Mouse (Mus musculus) layer of hippocampus, postnatal 36 days (tissue): ENCODE measurements at regions not wholly inside any gene's neighbourhood (a gene's known extent, or its start where the extent isn't known, plus 50 kb on each side); places are given as distances from the start of the nearest gene placed in this dataset.

Experiments
- DNase-seq, 2 experiments: peaks; one replicate each; pipeline ENCODE4 v3.0.0; 2022

DNA sequence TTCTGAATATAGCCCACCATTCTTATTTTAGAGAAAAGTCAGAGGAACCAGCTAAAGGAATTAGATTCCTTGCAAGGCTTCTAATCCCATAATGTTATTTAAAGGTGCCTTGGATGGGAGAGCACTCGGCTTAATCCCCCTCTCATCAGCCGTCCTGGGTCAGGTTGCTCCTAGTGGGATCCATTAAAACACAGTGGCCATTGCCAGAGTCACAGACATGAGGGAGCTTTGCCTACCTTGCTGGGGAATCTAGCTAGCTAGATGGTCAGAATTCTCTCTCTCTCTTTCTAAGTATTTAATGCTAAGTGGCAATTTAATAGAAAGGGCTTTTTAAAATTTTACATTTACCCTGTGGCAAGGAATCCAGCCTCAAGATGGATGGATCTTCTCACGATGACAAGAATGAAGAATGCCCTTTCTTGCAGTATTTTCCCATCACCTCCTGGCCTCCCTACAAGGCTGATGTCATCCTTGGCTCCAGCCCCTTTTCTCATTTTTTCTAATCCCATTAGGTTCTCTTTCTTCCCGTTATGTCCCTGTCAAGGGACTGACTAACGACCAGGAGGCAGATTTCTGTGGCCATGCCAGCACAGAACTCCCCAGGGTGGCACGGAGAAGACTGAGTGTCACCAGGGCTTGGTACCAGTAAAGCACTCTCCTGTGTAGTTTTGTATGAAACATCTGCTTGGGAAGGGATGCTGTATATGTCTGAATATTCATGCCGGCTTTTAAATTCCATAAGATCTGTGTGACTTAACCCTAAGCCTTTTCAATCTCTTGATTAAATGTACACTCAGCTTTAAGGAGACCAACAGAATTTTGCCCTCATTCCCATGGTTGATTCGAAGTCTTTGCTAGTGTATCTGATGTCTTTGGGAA, 124.0 kb upstream of the Ubash3b start:
- DNase-seq: no peak

DNA sequence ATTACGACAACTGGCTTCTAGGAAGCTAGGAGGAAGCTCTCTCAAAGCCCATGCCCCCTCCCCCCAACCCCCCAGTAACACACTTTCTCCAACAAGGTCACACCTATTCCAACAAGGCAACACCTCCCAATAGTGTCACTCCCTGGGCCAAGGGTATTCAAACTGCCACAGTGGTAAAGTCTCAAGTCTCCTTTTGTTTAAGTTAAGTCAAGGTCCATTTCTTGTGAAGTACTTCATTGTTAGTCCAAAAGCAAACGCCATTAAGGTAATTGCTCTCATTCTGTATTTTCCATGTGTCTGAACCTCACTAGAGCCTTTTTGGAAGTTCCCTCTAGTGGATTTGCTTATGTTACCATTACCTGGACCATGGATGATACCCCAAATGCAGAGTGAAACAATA, 116.2 kb upstream of the Ubash3b start:
- no peak for DNase-seq

DNA sequence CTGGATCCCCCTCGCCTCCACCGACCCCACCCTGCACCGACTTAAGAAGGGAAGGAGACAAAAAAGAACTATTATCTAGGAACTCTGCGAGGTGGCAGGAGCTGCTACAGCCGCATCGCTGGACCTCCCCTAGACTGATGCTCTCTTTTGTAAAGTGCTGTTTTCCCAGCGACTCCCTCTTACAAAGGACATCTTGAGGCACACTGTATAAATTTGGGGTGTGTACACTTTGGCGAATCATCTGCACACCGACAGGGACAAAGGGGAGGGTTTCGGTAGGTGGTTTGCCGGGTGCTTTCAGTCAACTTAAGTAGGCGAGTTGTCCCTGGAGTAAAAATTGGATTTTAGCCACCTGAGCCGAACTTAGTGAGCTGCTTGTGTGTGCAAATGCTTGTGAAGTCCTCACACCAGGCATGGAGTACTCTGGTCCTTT, 112.4 kb upstream of the Ubash3b start:
- no peak for DNase-seq

DNA sequence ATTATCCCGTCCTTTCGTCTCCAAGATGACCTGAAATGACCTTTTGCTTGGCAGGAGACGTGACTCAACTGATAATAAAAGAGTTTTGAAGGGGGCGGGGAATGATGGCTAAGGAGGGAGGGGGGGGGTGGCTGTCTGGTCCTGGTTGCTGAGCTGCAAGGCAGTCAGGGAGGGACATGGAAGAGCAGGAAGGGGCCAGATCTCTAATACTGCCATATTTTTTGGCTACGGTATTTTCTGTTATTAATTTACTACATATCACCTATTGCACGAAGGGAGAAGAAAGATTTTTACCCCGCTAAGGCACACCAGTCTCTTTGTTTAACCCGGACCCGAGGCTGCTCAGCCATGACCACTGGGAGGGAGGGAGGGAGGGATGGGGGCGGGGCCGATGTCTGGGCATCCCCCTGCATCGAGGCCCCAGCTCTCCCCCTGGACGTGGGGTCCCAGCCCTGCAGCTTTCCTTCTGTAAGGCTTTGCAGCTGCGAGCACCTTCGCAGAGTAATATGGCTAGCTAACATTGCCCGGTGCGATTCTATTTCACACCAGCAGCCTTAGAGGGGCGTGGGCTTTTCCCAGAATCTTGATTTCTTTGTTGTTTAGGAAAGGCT, 111.8 kb upstream of the Ubash3b start:
- no peak for DNase-seq

DNA sequence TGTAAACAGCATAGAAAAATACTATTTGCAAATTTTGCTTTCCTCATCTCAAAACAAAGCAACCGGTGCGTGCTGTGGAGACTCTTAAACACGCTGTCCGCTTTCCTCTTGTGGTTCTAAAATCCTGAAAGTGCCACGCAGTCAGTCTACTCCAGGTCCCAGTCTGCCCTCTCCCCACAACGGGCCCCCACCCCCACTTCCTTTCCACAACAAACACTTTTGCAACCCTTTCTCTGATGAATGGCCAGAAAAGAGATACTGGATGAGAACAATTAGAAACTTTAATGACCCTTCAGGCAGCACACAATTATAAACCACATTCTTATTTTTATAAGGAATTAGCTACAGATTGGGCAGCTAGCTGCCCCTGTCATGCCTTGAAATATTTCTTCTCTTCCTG, 111.1 kb upstream of the Ubash3b start:
- no peak for DNase-seq

DNA sequence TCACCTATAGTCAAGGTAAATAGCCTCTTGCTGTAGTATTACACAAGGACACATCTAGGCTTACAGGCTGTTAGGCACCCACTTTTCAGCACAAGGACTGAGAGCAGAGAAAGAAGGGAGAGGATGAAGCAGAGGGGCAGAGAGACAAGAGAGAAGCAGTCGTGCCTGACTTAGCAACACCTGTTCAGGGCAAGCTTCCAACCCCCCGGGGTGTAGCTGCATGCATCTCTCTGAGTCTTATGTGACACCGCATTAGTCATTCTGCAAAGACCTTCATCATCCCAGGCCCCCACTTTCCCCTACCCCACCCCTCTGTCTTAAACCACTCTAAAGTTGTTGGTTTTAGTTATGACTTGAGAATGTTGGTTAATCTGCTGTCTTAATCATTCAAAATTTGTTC, 106.6 kb upstream of the Ubash3b start:
- no peak for DNase-seq

DNA sequence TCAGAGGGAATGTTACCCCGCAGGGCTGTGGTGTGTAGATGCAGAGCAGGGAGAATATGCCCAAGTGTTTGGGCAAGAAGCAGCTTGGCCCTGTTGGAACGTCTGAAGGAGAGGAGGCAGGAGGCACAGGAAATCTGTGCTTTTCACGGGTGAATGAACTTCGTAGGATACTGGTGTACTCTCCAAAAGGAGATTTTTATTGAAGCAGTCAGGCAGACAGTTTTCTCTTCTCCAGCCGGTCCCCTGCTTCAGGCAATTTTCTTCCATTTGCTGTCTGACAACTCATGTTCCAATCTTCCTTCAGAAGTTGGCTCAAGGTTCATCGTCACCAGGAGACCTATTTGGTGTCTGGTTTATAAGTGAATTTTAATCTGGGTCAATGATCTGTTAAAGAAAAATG, 103.0 kb upstream of the Ubash3b start:
- no peak for DNase-seq

DNA sequence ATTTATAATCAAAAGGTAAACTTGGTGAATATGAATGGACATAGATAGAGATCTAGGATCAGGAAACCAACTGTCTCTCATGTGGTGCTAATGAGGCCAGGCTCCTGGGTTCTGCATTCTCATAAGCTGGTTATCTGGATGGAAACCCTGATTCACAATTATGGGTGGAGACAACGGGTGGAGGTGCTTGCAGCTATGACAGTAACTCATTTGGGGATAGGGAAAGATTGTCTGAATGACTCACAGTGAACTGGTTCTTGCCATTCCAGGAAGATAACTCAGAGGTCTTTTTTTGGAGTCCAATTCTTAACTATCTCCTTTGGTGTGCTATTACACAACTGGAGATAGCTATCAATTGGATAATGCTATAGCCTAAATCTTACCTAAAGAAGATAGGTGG, 95.7 kb upstream of the Ubash3b start:
- DNase-seq: no peak

DNA sequence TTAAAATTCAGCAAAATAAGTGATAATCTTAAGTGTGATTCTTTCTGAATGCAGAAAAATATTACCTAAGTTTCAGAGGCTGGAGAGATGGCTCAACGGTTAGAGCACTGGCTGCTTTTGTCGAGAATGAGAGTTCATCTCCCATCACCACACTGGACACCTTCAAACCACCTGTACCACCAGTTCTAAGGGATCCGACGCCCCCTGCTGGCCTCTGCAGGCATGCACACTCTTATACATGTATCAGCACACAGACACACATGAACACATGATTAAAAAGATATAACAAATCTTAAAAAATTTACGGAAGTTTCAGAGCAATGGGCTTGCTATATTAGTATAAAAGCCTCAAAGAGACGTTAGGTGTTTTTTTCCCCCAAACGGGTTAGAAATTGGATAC, 80.9 kb upstream of the Ubash3b start:
- DNase-seq: no peak

DNA sequence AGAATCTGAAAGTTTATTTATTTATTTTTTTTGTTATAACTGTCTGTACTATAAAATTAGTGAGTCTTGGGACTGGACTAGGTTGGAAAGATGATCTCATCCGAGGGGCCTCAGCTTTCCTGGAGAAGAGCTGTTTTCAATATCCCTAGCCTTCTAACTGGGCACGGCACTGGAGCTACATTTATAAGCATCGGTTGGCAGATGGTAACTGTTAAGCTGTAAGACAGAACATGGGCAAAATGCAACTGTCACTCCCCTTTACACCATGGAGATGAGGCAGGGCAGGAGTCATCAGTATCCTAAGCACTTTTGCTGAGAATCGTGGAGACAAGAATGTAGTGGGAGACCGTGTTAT, 77.6 kb upstream of the Ubash3b start:
- no peak for DNase-seq

DNA sequence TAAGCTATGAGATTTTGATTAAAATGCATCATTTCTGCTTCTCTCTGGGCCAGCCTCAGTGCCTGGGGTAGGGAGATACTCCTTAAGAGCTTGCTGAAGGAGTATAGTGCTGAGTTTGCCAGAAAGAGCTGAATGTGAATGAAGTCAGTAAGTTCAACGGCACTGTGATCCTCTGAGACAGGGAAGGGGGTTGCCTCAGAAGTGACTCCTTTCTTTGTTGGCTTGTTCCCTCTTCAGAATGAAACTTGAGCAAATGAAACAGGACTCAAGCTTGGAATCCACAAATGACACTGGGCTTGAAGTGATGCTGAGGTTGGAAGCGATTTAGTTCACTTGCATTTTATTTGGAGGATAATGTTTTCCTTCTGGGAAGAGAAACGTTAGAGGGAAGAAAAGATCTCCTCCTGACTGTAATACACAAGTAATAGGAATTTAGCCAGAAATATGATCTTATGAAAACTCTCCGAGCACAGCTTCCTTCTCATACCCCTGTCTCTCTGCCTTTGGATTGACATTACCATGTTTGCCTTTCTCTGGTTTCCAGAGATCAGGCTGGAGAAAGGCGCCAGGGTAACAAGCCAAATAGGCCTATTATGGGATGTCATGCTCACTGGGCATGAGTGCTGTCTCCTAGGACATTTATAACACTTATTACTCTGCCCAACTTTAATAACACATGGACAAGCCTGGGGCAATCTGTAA, 77.0 kb upstream of the Ubash3b start:
- no peak for DNase-seq

DNA sequence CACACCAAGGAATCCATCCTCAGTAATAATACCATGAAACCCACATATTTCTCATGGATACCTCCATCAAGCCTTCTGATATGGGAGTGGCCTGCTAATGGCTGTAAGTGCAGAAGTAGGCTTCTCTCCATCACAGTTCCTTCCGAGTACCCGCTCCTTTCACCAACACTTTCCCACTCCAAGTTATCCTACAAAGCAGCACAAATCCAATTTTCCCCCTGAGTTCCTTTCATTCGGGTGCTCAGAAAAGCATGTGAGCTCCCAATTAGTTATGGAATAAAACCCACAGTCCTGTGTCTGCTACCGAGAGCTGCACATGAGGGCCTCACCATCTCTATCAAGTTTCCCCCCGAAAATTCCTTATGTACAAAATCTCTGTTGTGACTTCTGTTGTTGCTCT, 75.8 kb upstream of the Ubash3b start:
- no peak for DNase-seq

DNA sequence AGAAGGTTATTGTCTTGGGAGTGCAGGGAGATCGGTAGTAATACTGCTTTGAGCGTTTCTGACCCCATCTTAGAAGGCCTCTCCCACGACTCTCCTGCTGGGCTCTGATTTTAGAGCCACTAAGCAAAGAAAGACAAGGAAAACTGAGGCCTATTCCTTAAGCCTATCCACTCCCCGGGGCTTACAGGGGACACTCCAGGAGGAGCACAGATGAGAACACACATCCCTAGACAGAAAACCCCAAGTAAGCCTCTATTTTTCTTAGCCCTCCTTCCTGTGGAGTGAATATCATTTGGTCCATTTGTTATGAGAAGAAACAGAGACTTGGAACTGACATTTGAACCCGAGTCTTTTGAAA, 67.7 kb upstream of the Ubash3b start:
- DNase-seq: no peak

DNA sequence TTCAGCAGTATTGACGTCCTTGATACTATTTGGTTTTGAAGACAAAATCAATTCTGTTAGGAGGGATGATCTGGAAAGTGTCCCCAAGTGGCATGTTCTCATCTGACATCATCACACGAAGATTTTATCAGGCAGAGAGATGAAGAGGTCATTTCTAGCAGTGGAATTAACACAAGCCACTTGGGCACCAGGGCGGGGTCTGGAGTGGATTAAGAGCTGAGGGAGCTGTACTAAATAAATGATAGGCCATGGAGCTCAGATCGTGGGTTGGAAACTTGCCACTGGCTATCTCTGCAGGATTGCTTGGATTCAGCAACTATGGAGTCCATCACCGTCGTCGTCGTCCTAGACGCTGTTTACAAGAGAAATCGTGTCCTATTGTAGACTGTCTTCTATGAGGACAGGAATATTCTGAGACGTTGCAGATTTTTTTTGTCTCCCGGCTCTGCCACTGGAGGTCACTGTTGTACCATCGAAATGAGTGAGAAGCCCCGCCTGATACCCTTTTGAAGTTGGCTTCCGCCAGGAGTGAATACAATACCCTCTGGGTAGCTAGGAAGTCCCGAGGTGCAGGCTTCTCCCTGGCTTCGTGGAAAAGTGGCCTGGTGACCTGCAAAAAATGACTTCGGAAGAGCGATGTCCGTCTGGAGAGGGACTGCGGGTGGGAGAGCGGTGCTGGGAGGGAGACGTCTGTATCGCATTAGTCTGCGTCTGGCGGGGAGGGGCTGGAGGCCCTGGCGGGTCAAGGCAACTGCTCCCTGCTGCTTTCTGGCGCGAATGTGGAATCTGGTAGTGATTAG, 67.1 kb upstream of the Ubash3b start:
- peak; percentile 89 to 92 for DNase-seq

DNA sequence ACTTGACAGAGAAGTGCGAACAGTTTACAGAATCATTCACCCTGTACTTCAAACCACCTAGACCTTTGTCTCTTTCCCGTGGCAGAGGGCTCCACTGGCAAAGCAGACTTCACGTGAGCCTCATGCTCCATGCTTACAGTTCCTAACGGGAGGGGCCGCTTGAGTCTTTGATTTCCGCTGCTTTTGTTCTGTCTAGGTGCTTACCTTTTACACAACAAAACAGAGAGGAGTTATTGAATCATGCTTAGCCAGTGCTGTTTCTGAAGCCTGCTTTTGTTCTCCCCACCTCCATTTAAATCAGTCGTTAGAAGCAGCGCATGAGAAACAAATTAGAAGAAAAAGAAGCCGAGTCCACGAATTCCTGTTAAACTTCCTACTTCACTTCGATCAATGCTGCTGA, 61.9 kb upstream of the Ubash3b start:
- DNase-seq: no peak

DNA sequence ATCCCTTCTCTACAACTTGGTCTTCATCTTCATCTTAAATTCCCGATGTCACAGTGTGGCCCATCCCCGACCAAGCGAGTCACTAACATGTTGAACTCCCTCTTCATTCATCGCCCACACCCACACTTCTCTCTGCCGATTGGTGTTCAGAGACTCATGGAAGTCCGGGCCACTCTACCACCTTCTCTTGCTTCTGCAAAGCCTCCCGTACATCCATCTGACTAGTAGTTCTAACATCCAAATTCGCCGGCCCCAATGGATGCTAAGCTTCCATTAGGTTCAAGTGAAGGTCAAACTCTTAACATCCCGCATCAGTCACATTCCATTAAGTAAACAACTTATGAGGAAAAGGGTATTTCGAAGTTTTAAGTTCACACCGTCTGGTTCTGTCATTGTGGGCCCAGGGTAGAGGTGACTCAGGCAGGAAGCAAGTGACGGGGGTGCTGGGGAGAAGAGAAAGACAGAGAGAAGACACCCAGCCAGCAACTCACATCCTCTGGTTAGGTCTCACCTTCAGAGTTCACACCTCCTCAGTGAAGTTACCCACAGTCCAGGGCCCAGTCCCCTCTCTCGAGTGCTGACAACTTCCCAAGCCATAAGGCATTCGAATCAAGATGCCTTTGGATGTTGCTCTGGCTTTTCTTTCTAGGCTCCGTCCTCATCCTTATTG, 61.0 kb upstream of the Ubash3b start:
- no peak for DNase-seq

DNA sequence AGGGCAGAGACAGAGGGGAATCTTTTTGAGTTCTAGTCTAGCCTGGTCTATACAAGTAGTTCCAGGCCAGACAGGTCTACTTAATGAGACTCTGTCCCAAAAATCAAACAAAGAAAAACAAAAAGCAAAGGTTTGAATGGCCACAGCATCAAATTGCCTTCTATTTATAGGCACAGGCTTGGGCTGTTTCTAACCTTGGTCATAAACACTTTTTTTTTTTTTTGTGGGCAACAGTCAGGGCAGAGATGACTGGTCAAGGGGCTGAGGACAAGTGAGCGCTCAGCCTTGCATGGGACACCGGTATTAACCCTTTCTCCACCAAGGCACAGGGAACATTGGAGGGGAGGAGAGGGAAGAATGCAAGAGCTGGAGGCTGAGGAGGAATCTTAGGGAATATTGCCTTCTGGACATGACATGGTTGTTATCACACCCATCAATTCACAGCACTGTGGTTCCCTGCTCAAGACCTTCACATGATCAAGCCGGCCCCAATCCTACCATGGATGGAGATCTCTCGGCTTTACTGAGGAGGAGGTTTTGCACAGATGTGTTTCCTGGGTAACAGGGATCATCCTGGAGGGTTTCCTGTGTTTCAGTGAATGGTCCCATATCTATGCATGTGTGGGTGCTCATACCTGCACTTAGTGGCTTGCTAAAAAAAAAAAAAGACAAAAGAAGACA, 59.8 kb upstream of the Ubash3b start:
- DNase-seq: no peak

DNA sequence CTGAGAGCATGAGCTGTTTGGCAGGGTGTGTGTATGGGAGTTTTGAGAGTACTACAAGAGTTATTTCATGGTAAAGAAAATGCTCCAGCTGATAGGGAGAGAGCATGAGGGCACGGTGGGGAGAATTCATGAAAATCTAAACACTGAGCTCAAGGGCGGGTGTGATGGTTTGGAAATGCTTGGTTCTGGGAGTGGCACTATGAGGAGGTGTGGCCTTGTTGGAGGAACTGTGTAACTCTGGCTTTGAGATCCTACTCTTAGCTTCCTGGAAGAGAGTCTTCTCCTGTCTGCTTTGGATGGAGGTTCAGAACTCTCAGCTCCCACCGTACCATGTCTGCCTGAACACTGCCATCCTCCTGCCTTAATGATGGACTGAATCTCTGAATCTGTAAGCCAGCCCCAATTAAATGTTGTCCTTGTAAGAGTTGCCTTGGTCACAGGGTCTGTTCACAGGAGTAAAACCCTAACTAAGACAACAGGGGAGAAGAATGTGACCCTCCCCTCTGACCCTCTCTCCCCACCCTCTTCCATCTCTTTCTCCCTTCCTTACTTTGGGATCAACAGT, 58.7 kb upstream of the Ubash3b start:
- no peak for DNase-seq

DNA sequence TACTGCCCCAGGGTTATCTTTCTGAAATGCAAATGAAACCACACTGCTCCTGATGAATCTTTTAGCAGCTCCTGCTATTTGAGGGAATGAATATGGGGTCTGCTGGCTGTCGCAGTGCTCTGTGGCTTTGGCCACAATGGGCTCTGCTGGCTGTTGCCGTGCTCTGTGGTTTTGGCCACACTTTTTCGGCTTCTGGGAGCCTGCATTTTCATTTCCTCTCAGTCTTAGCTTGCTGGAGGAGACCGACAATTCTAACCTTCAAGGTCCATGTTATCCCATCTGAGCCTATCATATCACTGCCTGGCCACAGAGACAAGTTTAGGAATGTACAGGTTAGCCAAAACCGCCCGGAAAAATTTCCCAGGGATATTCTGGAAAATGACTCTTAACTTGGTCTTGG, 57.2 kb upstream of the Ubash3b start:
- DNase-seq: no peak

DNA sequence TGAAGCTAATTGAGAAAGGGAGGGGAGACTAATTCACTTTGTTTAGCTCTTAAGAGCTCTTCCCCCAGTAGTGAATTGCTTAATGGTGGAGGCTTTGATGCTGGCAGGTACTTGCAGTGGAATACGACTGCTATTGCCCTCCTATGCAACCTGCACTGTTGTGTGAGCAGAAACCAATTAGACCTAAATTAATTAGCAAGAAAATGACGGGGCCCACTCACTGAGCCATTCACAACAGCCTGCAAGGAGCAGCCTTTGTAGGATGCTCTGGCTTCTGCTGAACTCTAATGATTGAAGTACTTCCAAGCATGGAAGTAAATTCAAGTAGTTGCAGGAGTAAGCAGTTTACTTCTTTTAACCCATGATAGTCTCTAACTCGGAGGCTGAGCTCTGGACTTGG, 54.8 kb upstream of the Ubash3b start:
- no peak for DNase-seq

DNA sequence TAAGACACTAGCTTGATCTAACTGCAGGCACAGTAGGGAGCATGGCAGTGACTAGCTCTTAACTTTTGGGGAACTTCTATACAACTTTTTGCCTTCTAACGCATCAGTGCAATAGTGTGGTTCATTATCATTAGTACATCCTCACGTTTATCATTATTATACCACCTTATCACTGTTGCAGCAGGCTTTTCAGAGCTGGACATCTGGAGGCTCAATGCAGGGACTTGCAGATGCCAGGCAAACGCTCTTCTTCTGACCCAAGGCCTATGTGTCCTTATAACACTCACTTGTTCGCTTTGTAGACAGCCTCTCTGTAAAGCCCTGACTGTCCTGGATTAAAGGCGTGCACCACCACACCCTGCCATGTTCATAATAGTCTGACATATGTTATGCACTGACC, 53.5 kb upstream of the Ubash3b start:
- DNase-seq: no peak
